Mouse (Mus musculus): ENCODE results near the gene Dpf1. TPM values are rescaled to one million over a fixed set of nuclear protein-coding genes. Genes with fewer than 3 reads are reported as not detected.
A peak's percentile ranks its signal among the peaks of the same experiment; 100 is the strongest.

Gene Dpf1
- polyA plus RNA-seq, 1 experiment from 2014 or later, result 60.6 TPM

DNA sequence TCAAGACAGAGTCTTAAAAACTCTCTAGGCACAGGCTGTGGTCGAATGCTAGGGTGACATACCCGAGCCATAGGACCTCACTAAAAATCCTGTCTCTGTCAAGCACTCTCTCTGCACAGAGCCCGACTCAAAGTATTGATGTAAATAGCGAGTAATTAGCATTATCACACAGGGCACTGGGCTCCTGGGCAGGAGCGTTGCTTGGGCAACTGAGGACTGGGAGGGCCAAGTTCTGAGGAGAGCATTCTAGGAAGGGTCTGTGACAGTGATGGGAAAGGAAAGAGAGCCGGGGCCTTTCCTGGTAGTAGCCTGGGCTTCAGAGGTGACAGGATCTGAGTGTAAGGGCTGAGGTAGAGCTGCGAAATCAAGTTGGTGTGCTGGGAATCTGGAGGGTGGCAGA, 2.4 kb downstream of the Dpf1 start:
- Histone ChIP-seq H3K4me1 (replicated peaks) (peaks cover 70% of the 10 kb centered on the region), H3K27me3 (ENCODE audit: insufficient read depth, poor library complexity, severe bottlenecking) (peaks cover 59% of the 10 kb centered on the region), H3K4me3 (peak overlapping the region; percentile 69), H3K27ac (peak overlapping the region; percentile 88), H3K36me3 (peaks cover 6% of the 10 kb centered on the region; the same call in 1 of the 2 replicates), H3K9me3 (no peaks in the 10 kb centered on the region)
- 20% methylated on average over 7 of the region's 7 CpGs for WGBS
- no peak for DNase-seq (ENCODE audit: low spot score)

DNA sequence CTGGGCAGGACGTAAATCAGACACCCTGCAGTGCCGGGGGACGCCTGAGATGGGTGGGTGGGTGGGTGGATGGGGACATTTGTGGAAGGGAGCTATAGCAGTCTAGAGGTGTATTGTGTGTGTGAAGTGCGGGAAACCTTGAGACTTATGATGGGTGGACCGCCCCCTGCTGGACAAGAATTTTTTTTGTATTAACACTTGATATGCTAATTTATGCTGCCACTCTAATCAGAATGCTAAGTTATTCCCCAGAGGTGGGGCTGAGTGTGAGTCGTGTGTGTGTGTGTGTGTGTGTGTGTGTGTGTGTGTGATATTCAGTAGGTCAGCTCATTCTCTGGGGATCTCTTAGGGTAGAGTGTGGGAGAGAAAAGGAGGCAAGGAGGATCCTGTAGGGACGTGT, 2.9 kb downstream of the Dpf1 start:
- 23% methylated on average over 7 of the region's 7 CpGs for WGBS
- Histone ChIP-seq H3K4me3 (peak overlapping the region; percentile 76; the same call in 1 of the 2 replicates), H3K9me3 (no peaks in the 10 kb centered on the region), H3K27me3 (ENCODE audit: insufficient read depth, poor library complexity, severe bottlenecking) (peaks cover 63% of the 10 kb centered on the region), H3K27ac (peak overlapping the region; percentile 88), H3K36me3 (peaks cover 11% of the 10 kb centered on the region), H3K4me1 (replicated peaks) (peaks cover 68% of the 10 kb centered on the region)
- DNase-seq (ENCODE audit: low spot score), result peak; percentile 68

DNA sequence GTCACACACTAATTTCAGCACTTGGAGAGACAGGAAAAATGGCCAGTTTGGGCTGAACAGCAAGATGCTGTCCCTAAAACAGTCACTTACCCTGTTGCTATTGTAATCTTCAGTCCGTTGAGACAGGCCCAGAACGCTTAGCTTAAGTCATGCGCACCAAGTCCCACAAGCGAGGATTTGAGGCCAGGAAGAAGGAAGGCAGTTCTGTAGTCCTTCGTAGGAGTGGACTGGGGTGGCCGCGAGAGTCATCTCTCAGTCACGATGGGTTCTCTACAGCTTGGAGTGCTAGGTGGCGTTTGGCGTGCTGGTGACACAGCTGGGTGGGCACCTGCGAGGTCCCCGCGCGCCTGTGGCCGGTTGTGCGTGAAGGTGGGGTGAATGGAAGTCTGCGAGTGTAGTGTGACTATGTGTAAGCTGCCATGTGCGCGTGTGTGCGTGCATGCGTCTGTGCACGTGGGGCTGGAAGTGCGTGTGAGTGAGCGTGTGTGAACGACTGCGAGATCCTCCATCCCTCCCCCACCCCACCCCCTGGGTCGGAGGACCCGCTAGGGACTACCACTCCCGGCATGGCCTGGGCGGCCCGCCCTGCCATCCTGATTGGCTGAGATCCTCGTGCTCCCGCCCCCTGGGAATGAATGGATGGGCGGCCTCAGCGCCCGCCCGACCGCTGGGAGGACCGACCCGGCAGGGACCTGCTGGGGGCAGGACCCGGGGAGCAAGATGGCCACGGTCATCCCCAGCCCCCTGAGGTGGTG, 3.8 kb downstream of the Dpf1 start:
- peak overlapping the region; percentile 85 for H3K27ac ChIP-seq
- peaks cover 61% of the 10 kb centered on the region for H3K27me3 ChIP-seq (ENCODE audit: insufficient read depth, poor library complexity, severe bottlenecking)
- H3K4me3 ChIP-seq, result peak overlapping the region; percentile 76
- peaks cover 68% of the 10 kb centered on the region for H3K4me1 ChIP-seq (replicated peaks)
- peak; percentile 90 for DNase-seq (ENCODE audit: low spot score)
- no peaks in the 10 kb centered on the region for H3K9me3 ChIP-seq
- peaks cover 19% of the 10 kb centered on the region for H3K36me3 ChIP-seq
- 2% methylated on average over 42 of the region's 42 CpGs for WGBS

DNA sequence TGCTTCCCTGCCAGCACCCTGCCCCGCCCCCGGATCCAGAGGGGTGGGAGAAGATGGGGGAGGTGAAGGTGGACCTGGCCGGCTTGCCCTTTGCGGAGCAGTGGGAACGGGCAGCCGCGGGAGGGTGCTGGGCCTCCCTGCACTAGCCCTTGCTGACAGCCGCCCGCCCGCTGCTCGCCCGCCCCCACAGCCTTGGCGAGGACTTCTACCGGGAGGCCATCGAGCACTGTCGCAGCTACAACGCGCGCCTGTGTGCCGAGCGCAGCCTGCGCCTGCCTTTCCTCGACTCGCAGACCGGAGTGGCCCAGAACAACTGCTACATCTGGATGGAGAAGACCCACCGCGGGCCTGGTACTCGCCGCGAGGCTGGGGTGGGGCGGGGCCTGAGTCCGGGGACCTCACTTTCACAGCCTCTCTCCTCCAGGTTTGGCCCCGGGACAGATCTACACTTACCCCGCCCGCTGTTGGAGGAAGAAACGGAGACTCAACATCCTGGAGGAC, 5.5 kb downstream of the Dpf1 start:
- peaks cover 75% of the 10 kb centered on the region for H3K4me1 ChIP-seq (replicated peaks)
- H3K27ac ChIP-seq, result peak overlapping the region; percentile 84
- H3K36me3 ChIP-seq, result peaks cover 33% of the 10 kb centered on the region
- H3K9me3 ChIP-seq, result no peaks in the 10 kb centered on the region
- H3K27me3 ChIP-seq (ENCODE audit: insufficient read depth, poor library complexity, severe bottlenecking), result peaks cover 60% of the 10 kb centered on the region
- WGBS, result under 1% methylated on average over 36 of the region's 36 CpGs
- DNase-seq (ENCODE audit: low spot score), result peak; percentile 52
- peak overlapping the region; percentile 76 for H3K4me3 ChIP-seq

DNA sequence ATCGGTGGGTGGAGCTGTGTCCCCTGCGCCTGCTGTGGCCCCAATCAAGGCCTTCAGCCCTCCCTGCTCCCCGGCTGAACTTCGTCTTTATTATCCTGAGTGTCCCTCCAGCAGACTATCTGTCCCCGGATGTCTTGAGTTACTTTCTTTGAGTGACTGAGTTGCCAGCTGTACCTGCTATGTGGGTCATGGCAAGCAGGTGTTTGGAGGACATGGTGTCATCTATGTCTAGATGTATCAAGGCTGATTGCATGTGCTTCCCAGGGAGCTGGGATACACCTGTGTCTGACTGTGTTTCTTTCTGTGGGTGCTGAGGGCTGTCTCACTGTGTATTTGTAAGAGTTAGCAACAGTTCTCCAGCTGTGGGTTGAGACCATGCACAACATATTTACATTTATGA, 6.0 kb downstream of the Dpf1 start:
- Histone ChIP-seq H3K4me1 (replicated peaks) (peaks cover 75% of the 10 kb centered on the region), H3K27me3 (ENCODE audit: insufficient read depth, poor library complexity, severe bottlenecking) (peaks cover 57% of the 10 kb centered on the region)
- WGBS, result 8% methylated on average over 5 of the region's 5 CpGs

DNA sequence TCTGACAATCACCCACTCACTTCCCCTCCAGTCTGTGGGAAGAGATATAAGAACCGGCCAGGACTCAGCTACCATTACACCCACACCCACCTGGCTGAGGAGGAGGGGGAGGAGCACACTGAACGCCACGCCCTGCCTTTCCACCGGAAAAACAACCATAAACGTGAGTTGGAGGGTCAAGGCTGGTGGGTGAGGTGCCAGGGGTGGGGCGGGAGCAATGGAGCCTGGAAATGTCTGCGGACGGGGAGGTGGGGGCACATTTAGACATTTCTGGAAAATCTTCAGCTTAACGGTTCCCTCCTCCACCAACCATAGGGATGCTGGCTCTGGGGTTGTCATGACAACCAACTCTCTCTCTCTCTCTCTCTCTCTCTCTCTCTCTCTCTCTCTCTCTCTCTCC, 9.3 kb downstream of the Dpf1 start:
- DNase-seq (ENCODE audit: low spot score), result no peak
- Histone ChIP-seq H3K4me3 (peak overlapping the region; percentile 9; the same call in 1 of the 2 replicates), H3K27ac (no peak overlapping the region; the same call in 1 of the 2 replicates), H3K4me1 (replicated peaks) (peaks cover 75% of the 10 kb centered on the region), H3K27me3 (ENCODE audit: insufficient read depth, poor library complexity, severe bottlenecking) (peaks cover 39% of the 10 kb centered on the region), H3K9me3 (no peaks in the 10 kb centered on the region), H3K36me3 (peaks cover 56% of the 10 kb centered on the region)
- WGBS, result 37% methylated on average over 9 of the region's 9 CpGs

More for the DNA sequence above, 6.0 kb downstream of the Dpf1 start:
- no peak for DNase-seq (ENCODE audit: low spot score)
- H3K4me3 ChIP-seq, result peak overlapping the region; percentile 76
- H3K36me3 ChIP-seq, result peaks cover 38% of the 10 kb centered on the region
- peak overlapping the region; percentile 84 for H3K27ac ChIP-seq
- no peaks in the 10 kb centered on the region for H3K9me3 ChIP-seq

DNA sequence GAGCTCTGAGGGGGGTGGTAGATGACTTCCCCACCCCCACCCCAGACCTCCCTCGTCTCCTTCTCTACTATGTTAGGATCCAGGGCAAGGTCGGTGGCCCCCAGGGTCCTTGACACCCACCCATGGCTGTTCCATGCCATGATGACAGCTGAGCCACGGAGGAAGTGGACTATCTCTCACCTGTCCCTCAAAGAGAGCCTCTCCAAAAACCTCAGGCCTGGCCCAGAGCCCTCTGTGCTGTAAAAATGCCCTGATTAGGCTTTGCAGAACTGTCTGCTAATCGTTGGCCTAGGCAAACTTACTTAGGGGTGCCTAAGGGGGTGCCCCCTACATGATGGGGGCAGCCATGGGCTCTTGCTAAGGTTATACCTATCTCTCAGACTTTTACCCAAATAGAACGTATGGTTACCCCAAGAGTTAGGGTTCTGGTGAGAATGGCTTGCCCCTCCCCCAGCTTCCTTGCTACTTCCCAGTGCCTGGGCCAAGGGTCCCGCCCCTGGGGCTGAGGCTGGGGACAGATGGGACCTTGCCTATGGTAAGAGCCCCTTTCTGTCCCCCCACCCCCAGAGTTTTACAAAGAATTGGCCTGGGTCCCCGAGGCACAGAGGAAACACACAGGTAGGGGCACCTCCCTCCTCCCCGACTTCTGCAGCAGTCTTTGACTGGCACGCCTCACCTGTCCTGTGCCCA, 10.0 kb downstream of the Dpf1 start:
- peaks cover 56% of the 10 kb centered on the region for H3K36me3 ChIP-seq
- peaks cover 75% of the 10 kb centered on the region for H3K4me1 ChIP-seq (replicated peaks)
- DNase-seq (ENCODE audit: low spot score), result no peak
- no peak overlapping the region for H3K4me3 ChIP-seq
- H3K9me3 ChIP-seq, result no peaks in the 10 kb centered on the region
- 0 out of 2 replicates have a peak overlapping the region, but pooled peaks have one; percentile 3 for H3K27ac ChIP-seq
- peaks cover 32% of the 10 kb centered on the region for H3K27me3 ChIP-seq (ENCODE audit: insufficient read depth, poor library complexity, severe bottlenecking)
- 47% methylated on average over 9 of the region's 9 CpGs for WGBS

DNA sequence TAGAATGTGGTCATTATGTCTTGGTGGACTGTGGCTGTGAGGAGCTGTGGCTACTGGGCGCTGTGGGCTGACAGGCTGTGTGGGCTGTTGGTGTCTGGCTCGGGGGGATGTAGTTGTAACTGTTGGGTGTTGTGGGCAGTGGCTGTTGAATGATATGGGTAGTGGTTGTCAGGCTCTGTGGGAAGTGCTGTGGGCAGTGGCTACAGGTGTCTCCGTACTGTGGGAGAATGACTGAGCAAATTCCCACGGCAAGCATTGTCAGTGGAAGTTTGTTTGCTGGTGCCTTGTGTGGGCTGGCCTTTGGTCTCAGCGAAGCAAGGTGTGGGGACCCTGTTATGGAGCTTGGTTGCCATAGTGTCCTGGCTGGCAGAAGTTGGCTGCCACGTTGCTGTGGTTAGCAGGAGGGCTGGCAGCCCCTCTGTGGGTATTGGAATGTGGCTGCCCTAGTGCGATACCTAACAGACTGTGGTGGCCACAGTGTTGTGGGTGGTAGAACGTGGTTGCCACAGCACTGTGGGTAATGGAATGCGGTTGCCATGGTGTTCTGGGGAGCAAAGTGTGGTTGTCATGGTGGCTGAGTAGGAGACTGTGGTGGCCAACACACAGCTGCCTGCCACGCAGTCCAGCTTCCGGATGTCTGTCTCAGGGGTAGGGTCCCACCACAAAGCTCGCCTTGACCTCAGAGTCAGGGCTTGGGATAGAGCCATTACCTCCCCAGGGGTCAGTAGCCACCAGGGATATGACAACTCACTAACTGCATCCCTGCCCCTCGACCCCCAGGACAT, 11.3 kb downstream of the Dpf1 start:
- Histone ChIP-seq H3K27ac (peak overlapping the region; percentile 93), H3K27me3 (ENCODE audit: insufficient read depth, poor library complexity, severe bottlenecking) (peaks cover 19% of the 10 kb centered on the region), H3K4me3 (peak overlapping the region; percentile 1; the same call in 1 of the 2 replicates), H3K36me3 (peaks cover 56% of the 10 kb centered on the region), H3K9me3 (no peaks in the 10 kb centered on the region), H3K4me1 (replicated peaks) (peaks cover 75% of the 10 kb centered on the region)
- DNase-seq (ENCODE audit: low spot score), result peak; percentile 76
- WGBS, result 57% methylated on average over 13 of the region's 13 CpGs

DNA sequence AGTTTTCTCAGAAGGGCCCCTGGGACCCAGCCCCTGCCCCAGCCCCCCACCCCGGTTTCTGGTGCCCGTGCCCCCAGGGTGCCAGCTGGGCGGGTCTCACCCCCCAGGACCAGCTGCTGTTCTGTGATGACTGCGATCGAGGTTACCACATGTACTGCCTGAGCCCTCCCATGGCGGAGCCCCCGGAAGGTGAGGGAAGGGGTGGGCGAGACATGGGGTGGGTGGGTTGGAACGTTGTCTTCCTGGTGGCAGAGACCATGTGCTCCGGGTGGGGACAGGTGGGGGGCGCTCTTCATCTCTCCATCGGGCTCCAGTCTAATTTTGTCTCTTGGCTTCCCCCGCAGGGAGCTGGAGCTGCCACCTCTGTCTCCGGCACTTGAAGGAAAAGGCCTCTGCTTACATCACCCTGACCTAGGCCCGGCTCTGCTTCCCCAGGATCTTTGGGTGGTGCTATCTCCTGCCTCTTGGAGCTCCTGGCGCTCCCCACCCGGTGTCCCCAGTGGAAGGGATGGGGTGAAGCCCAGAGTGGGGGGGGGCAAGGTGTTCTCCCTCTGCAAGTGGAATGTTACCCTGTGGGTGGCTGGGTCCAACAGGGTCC, 12.5 kb downstream of the Dpf1 start:
- Histone ChIP-seq H3K4me1 (replicated peaks) (peaks cover 86% of the 10 kb centered on the region), H3K4me3 (peak overlapping the region; percentile 44)
- WGBS, result 64% methylated on average over 17 of the region's 17 CpGs

DNA sequence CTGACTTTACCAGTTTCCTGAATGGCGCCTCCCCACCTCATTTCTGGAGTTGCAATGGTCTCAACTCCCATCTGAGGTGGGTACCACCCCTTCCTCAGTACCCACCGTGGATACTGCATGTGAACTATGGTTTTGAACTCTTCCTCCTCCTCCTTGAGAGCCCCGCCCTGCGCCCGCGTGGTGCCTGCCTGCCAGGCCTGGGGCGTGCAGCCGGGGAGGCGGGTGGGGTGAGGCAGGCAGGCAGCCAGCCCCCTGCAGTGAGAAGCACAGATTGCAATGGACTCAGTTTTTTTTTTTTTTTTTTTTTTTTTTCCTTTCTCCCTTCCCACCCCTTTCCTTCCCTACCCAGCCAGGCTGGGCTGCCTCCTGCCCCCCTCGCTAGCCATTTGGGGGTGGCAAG, 13.2 kb downstream of the Dpf1 start:
- WGBS, result 1% methylated on average over 10 of the region's 10 CpGs
- peak; percentile 54 for DNase-seq (ENCODE audit: low spot score)
- Histone ChIP-seq H3K4me1 (replicated peaks) (peaks cover 93% of the 10 kb centered on the region), H3K9me3 (no peaks in the 10 kb centered on the region), H3K36me3 (peaks cover 45% of the 10 kb centered on the region), H3K27ac (peak overlapping the region; percentile 93), H3K27me3 (ENCODE audit: insufficient read depth, poor library complexity, severe bottlenecking) (peaks cover 4% of the 10 kb centered on the region; the same call in 1 of the 2 replicates), H3K4me3 (peak overlapping the region; percentile 44)

More for the DNA sequence above, 12.5 kb downstream of the Dpf1 start:
- Histone ChIP-seq H3K9me3 (no peaks in the 10 kb centered on the region), H3K27ac (peak overlapping the region; percentile 93), H3K36me3 (peaks cover 49% of the 10 kb centered on the region), H3K27me3 (ENCODE audit: insufficient read depth, poor library complexity, severe bottlenecking) (peaks cover 7% of the 10 kb centered on the region)
- DNase-seq (ENCODE audit: low spot score), result no peak

DNA sequence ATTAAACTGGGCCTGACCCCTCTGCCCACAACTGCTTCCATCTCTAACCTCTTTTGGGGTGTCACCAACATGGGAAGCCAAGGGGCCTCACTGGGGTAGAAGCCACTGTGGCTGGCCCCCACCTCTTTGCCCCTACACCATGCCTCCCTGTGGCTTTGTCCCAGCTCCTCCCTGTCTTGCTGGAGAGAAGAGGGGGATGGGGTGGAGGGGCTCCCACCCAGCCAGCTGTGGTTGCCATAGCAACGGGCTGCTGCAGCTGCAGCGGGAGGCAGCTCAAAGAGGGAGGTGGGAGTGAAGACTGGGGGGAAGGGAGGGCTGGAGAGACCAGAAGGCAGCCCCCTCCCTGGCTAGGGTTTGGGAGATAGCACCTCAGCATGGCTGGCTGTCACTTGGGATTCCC, 13.8 kb downstream of the Dpf1 start:
- H3K27me3 ChIP-seq (ENCODE audit: insufficient read depth, poor library complexity, severe bottlenecking), result peaks cover 4% of the 10 kb centered on the region; the same call in 1 of the 2 replicates
- DNase-seq (ENCODE audit: low spot score), result peak; percentile 90
- H3K4me3 ChIP-seq, result peak overlapping the region; percentile 44
- H3K9me3 ChIP-seq, result no peaks in the 10 kb centered on the region
- H3K27ac ChIP-seq, result peak overlapping the region; percentile 93
- peaks cover 95% of the 10 kb centered on the region for H3K4me1 ChIP-seq (replicated peaks)
- WGBS, result 0% methylated on average over 2 of the region's 2 CpGs
- H3K36me3 ChIP-seq, result peaks cover 41% of the 10 kb centered on the region
